Mouse (Mus musculus) left cerebral cortex, adult 9 months (tissue): ENCODE results near the gene Clip2.
"Not testable (repeated sequence)": the region's sequence is repeated elsewhere in the genome, so short reads cannot be mapped to it uniquely, and the experiment has no call there.

ENCODE experiments used
- DNase-seq, 2 experiments: peaks; one replicate each; pipeline ENCODE4 v3.0.0; 2022; ENCODE audit warnings: low spot score in 2 of 2

The Clip2 gene

DNA sequence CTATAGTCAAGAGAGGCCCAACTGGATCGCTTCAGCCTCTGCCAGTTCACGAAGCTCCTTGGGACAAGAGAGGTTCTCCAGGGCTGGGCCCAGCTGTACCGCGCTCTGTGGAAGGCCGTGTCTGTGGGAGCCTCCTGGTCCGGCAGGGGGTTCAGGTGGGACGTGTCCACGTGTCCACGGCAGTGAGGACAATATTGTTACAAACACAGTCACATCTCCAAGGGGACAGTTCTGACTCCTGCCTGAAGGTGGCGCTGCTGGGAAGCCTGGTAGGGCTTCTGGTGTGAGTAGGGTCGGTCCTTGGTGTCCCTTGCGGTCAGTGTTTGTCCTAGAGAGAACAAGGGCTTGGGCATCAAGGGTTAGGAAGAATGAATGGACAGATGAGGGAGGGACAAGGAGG, 61.8 kb downstream of the Clip2 start:
- DNase-seq = no peak

DNA sequence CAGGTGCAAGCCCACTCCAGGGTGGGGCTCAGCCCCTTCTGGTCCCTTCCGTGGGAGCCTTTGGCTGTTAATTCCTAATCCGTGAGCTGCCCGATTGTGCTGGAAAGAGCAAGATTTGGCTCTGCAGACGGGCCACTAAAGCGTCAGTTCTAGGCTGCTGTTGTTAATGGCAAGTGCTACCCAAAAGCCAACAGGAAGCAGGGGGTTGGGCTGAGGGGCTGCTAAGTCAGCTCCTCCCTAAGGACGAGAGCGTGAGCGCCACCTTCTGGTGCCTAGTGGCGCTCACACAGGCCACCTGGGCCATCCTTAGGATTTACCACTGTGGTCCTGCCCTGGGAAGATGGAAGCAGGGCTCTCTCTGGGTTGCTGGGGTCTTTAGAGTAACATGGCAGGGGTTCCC, 62.7 kb downstream of the Clip2 start:
- DNase-seq = no peak

DNA sequence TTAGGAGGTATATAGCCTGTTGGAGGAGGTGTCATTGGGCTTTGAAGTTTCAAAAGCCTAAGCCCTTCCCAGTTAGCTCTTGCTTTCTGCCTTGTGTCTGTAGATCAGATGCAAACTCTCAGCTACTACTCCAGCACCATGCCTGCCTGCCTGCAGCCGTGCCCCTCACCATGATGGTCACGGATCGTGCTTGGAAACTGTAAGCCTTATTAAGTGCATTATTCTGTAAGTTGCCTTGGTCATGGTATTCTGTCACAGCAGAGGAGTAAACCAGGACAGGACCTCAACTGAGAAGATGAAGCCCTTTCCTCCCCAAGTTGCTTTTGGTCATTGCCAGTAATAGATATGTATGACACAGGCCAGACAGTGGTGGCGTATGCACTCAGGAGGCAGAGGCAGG, 63.6 kb downstream of the Clip2 start:
- DNase-seq = no peak

DNA sequence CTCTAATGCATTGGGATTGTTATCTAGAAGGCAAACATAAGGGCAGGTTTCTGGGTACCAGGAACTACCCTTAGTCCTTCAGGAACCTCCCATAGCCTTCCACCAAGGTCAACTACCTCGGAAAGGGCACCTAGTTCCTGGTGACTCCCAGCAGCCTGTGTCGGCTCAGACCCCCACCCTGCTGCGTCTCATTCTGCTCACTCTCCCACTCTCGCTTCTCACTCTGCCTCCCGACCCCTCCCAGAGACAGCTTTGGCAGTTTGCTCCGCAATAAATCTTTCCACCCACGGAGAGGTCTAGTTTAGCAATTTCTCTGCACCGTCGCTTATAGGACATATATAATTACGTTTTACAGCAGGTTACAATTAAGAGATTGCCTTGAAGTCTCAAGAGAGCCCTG, 64.2 kb downstream of the Clip2 start:
- DNase-seq = no peak

DNA sequence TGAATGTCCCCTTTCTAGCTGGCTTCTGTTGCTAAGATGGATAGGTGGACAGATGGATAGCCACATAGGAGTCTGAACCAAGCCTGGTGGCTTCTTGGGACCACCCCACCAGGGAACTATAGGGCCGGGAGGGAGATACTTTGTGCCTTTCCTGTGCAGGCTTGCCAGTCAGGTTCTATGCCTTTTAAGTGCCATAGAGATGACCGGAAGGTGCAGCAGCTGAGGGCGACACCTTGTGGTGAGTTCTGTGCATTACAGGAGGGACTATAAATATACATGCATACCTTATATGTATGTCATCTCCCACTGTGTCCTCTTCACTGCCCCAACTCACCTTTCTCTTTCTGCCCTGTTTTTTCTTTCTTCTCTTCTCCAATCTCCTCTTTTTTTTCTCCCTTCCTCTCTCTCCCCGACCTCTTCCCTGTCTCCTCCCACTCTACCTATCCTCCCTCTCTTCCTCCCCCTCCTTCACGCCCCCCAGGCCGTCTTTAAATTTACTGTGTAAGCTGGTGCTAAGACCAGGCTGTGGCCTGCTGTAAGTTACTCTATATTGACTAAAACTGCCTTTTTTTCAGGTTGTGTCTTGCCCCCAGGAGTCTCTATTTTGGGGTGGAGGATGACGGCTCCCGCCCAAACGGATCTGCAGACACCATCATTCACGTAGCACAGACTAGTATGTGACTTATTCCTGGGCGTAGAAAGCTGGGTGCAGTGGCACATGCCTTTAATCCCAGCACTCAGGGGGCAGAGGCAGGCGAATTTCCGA, 66.2 kb downstream of the Clip2 start:
- DNase-seq = peak in 1 of 2 experiments; percentile 80

DNA sequence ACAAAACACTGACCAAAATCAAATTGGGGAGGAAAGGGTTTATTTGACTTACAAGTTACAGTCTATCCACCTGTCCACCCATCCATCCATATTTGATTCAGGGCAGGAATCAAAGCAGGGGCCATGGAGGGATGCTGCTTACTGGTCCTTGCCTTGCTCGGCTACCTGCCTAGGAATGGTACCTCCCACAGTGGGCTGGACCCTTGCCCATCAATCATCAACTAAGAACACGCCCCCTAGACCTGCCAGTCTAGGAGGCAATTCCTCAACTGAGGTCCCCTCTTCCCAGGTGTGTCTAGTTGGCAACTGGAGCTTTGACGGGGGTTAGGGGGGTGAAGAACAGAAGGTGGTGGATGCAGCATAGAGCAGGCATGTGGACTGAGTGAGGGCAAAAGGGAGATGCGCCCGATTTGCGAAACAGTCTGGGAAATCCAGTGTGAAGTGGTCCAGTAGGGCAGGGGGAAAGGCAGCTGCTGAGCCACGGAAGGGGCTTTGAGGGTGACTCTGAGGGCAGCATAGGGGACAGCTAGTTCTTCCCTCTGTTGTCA, 67.0 kb downstream of the Clip2 start:
- DNase-seq = no peak

DNA sequence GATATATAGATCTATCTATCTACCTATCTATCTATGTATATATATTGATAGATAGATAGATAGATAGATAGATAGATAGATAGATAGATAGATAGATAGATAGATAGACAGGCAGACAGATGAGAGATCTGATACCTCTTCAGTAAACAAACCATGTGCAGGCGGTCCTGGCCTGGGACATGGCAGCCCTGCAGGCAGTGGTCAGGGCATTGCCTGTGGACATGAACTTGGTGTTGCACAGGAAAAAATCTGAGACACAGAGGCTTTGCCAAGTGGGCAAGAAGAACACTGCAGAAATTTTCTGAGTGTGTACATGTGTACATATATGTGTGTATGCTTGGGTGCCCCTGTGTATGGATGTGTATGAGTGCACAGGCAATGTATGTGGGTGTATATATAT, 68.9 kb downstream of the Clip2 start:
- DNase-seq = no peak

DNA sequence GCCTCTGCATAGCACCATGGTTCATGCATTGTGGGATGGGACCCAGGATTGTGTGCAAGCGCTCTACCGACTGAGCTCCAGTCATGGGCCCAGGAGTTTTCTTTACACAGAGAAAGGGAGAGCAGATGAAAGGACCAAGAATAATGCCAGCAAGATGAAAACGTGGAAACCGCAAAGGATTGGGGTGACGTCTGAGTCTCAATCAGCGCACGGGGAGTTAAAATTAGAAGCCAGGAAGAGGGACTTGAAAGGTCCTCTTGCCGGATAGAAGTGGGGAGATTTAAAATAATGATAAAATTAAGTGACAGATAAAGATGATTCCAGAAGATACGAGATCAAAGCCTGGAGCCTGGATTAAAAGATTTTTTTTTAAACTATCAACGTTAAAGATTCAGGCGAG, 69.9 kb downstream of the Clip2 start:
- no peak for DNase-seq

DNA sequence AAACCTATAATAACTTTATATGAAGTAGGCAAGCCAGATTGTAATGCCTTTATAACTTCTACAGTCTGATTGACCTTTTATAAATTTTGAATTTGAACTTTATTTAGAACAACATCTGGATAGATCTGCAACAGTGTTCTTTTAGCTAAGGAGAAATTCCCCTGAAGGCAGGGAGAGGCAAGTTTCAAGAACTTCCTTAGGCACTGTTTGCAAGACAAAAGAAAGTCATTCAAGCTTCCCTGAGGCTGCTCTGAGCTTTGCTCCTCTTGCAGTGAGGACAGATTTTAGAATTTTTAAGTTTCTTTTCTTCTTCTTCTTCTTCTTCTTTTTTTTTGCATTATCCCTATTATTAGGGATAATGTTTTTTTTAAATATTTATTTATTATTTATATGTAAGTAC, 73.3 kb downstream of the Clip2 start:
- not testable (repeated sequence) for DNase-seq

DNA sequence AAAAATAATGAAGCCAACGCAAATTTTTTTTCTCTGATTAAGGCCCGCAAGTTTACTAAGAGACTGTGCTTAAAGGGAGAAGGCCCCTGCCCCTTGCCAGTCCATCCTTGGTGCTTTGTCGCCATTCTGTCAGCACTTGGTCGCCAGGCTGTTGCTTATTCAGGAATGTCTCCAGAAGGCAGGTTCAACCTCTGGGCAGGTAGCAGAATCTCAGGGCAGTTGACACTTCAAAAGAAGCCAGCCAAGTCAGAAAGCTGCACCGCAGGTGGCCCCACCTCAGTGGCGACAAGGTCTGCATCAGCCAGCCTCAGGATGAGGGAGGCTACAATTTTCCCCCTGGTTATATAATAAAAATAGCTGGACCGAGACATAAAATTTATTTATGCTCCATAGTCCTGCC, 76.5 kb downstream of the Clip2 start:
- not testable (repeated sequence) for DNase-seq

DNA sequence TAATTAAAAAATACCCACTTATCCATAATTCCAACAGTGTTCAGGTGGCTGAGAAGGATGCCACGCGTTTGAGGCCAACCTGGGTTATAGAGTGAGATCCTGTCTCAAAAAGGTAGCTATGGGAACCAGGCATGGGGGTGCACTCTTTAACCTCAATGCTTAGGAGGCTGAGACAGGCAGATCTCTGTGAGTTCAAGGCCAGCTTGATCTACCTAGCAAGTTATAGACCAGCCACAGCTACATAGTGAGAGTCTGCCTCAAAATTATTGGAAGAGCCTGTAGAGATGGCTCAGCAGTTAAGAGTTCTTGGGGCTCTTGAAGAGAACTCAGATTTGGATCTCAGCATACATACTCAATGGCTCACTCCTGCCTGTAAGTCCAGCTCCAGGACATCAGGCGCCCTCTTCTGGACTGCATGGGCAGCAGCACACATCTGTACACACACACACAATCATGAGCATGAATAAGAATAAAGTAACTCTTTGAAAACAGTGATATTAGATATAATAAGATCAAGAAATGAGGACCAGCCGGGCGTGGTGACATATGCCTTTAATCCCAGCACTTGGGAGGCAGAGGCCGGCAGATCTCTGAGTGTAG, 77.1 kb downstream of the Clip2 start:
- no peak for DNase-seq

DNA sequence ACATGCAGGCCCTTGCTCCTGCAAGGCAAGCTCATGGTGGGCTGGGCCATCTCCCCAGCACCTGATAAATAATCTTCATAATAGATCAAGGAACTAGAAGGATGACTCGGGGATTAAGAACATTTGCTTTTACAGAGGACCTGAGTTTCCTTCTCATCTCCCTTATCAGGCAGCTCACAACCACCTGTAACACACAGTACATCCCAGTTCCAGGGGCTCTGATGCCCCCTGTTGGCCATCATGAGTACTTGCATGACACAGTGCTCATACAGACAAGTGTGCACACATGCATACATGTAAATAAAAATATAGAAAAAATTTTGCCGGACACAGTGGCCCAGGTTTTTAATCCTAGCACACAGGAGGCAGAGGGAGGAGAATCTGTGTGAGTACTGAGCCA, 78.3 kb downstream of the Clip2 start:
- no peak for DNase-seq

DNA sequence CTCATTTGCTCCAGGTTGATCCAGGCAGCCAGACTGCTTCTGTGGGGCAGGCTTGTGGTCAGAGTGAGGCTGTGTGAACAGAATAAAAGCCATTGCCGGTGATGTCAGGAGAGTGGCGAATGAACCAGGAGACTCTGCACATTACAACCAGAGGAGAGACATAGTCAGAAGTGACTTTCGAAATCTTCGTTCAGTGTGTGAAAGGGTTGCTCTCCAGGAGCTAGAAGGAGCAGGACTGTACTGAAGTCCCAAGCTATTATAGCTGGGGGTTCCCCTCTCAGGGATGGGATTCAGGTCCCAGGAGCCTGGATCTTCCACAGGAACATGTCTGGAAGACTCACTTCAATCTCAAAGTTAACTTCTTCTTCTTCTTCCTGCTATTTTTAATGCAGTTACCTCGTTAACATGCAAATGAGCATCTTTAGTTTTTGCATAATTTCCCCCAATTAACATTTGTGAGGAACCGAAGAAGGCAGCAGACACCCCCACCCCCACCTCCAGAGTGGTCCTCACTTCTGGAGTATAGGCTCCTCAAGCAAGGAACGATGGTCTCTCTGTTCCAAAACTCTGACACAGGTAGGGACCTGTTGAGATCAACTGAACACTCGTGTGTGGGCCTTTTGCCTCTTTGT, 81.6 kb downstream of the Clip2 start:
- no peak for DNase-seq

DNA sequence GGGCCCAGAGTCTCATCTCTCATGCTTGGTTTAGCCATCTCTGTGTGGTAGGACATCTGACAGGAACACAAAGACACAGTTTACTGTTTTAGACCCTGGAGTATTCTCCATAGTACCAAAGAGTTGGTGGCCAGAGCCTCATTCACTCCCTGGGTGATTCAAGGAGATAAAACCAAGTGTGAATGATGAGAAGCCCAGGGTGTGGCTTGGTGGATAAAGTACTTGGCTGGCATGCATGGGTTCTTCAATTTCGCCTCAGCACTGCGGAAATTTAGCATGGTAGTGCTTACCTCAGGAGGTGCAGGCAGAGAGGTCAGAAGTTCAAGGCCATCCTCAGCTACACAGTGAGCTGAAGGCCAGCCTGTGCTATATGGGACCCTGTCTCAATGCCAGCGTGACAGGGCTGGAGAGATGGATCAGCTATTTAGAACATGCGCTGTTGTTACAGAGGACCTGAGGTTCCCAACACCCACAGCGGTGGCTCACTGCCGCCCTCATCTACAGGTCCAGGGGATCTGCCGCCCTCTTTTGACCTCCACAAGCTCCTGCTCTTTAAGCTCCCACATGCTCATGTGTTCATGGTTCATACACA, 82.6 kb downstream of the Clip2 start:
- no peak for DNase-seq

DNA sequence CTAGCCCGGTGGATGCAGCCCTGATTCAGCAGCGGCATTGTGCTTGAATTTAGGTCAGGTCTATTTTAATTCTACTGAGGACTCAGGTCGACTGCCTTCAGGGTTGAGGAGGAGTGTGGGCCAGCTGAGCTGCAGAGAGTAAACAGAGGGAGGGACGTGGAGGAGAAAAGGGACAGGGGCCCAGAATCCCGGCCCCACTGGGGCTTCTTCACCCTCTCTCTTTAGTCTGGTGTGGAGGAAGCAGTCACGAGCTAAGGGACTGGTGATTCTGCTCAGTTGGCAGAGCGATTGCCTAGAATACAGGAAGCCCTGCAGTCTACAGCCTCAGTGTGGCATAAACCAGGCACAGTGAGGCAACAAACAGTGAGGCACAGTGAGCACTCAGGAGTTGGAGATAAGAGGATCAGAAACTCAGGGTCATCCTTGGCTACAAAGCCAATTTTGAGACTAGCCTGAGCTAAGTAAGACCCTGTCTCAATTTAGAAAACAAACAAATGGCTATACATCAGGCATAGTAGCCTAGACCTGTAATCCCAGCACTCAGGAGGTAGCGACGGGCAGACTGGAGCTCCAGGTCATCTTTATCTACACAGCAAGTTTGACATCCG, 84.0 kb downstream of the Clip2 start:
- DNase-seq = no peak

DNA sequence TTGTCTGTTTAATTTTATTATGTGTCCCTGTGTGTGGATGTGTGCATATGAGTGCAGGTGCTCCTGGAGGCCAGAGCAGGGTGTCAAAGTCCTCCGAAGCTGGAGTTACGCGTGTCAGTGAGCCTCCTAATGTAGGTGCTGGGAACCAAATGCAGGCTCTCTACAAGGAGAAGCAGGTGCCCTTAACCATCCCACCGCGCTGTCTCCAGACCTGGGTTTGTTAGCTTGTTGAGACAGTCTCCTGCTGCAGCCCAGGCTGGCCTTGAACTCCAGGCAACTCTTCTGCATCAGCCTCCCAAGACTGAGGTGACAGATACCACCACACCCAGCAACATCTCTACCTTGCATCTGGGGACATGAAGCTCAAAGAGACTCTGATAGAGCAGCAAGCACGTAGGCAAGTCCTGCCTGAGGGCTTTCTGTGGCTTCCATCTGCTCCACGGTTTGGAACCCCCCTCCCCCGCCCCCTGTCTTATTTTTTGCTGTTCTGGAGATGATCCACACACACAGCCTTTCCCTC, 85.1 kb downstream of the Clip2 start:
- DNase-seq = no peak

DNA sequence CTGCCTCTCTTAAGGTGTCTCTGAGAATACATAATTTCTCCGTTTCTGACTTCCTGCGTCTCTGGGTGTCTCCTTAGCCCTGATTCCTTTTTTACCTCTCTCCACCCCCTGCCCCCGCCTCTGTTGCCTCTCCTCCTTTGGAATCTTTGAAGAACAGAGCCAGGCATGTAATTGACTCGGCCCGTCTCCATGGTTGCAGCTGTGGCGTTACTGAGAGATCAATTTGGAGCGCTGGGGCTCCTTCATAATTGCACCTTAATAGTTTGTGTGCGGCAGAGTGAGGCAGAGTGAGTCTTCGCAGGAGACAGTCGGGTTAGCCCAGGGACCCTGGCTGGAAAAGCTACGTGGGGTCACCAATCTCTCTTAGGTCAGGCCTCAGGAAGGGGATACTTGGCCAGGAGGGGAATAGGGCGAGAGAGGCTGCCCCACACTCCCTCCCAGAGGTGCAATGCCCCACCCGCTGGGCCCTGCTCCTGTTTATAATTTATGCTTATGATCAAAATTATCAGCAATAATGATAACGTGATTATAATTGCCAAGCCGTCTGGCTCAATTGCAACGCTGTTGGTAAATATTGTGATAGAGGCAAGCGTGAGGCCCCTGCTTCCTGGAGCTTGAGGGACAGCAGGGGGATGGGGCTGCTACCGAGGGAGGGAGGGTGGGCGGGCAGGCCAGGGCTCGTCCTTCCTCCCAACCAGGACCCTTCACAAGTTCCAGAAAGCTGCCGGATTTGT, 85.8 kb downstream of the Clip2 start:
- DNase-seq = no peak

DNA sequence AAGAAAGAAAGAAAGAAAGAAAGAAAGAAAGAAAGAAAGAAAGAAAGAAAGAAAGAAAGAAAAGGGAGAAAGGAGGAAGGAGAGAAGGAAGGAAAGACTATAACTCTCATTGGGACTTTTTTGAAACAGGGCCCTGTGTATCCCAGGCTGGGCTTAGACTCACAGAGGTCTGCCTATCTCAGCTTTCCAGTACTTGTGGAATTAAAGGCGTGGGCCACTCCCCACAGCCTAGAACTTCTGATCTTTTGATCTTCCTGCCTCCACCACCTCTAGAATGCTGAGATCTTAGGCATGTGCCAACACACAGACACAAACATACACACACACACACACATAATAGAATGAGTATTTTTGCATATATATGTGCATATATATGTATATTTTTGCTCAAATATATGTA, 87.0 kb downstream of the Clip2 start:
- DNase-seq = no peak

DNA sequence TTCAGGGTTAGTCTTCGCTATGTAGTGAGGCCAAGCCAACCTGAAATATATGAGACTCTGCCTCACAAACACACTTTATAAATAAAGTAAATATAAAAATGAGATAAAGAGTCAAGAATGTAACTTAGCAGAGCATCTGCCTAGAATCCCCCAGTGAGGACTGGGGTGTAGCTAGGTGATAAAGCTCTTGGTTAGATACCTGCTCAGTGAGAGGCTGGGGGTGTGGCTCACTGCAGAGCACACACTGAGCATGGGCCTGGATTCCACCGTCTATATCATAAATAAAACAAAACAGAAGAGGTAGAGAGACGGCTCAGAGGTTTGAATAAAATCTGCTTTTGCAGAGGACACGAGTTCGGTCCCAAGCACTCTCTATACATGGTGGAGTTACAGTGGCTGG, 88.0 kb downstream of the Clip2 start:
- no peak for DNase-seq

DNA sequence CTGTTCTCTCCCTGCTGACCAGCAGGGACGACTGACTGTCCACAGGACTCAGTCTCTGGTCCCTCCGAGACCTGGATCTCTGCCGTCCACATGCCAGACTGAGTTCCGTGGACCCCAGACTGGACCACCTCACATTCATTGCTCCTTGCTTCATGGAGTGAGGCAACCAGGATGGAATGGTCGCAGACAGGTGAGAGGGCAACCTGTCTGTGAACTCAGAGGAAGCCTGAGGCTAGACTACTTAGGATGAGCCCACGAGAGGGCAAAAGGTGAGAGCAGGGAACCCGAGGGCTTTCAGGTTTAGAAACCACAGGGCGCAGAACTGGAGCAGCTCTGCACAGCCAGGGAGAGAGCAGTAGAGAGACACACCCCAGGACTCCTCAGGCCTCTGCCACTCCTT, 89.5 kb downstream of the Clip2 start:
- DNase-seq = no peak

DNA sequence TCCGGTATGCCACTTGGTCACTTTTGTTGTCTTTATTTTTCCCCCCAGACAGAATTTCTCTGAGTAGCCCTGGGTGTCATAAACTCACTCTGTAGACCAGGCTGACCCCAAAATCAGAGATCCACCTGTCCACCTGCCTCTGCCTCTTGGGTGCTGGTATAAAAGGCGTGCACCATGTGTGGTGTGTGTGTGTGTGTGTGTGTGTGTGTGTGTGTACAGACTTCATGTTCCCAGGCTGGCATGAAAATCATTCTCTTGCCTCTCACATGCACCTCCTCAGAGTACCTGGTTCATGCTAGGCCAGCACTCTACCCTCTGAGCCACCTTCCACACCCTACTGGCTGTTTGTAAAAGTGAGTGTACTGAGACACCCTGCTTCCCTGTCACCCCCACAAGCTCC, 89.9 kb downstream of the Clip2 start:
- no peak for DNase-seq
